Mouse (Mus musculus) lung, postnatal 0 days (tissue): Measurements from ENCODE around the gene Ackr4. TPM values are rescaled to one million over a fixed set of nuclear protein-coding genes. Genes with fewer than 3 reads are reported as not detected.

Experiments
- ATAC-seq: fragments of 200-750 bp; cut with Nextera tagmentation; 2 replicates; pipeline ENCODE4 v1.8.0; 2017; ENCODE audit warnings: moderate library complexity
- DNase-seq: peaks from one replicate; pipeline ENCODE4 v3.0.0-alpha.2; 2016; ENCODE audit warnings: low spot score
- H3K27ac ChIP-seq: fragments of 300-500 bp; sonication (generic); 2 replicates; pipeline ENCODE4 v1.5.1; 2014; ENCODE audit warnings: antibody characterized with exemption, mild to moderate bottlenecking, low read length, mixed read lengths
- H3K27me3 ChIP-seq: fragments of 300-500 bp; sonication (generic); replicated peaks from 2 replicates; pipeline ENCODE4 v1.6.1; 2014; ENCODE audit warnings: low read length, mixed read lengths; ENCODE audit not compliant: insufficient read depth
- H3K36me3 ChIP-seq: fragments of 300-500 bp; sonication (generic); 2 replicates; pipeline ENCODE4 v1.6.1; 2014; ENCODE audit warnings: low read length, mixed read lengths; ENCODE audit not compliant: insufficient read depth
- H3K4me1 ChIP-seq: fragments of 300-500 bp; sonication (generic); 2 replicates; pipeline ENCODE4 v1.6.1; 2014; ENCODE audit warnings: antibody characterized with exemption, low read depth, low read length, mixed read lengths; ENCODE audit not compliant: insufficient read depth
- H3K4me2 ChIP-seq: fragments of 300-500 bp; sonication (generic); replicated peaks from 2 replicates; pipeline ENCODE4 v1.6.1; 2014; ENCODE audit warnings: low read depth, mild to moderate bottlenecking, low read length, moderate library complexity, mixed read lengths
- H3K4me3 ChIP-seq: fragments of 300-500 bp; sonication (generic); 2 replicates; pipeline ENCODE4 v1.5.1; 2014; ENCODE audit warnings: low read depth, low read length
- H3K9ac ChIP-seq: fragments of 300-500 bp; sonication (generic); replicated peaks from 2 replicates; pipeline ENCODE4 v1.6.1; 2014; ENCODE audit warnings: low read depth, mild to moderate bottlenecking
- H3K9me3 ChIP-seq: fragments of 300-500 bp; sonication (generic); 2 replicates; pipeline ENCODE4 v1.6.1; 2016; ENCODE audit warnings: low read length, mixed read lengths
- CTCF ChIP-seq: IDR thresholded peaks from 2 replicates; pipeline ENCODE4 v1.5.1; 2016; ENCODE audit warnings: antibody characterized with exemption, mild to moderate bottlenecking
- EP300 ChIP-seq: IDR thresholded peaks from 2 replicates; pipeline ENCODE4 v1.6.1; 2016; ENCODE audit warnings: antibody characterized with exemption, mild to moderate bottlenecking, control low read depth
- WGBS: fragments of 180-500 bp; shearing (Covaris S2); extraction: QIAGEN DNeasy Blood & Tissue Kit; methylation state at CpG from one replicate; pipeline ENCODE4 v1.1.7; 2014; 5-methylcytosine and 5-hydroxymethylcytosine counted together
- polyA plus RNA-seq: library from polyadenylated mRNA; unstranded; fragments of >200 nt; fragmentation: Nextera tagmentation; extraction: Ambion mirVana; gene quantifications from 2 replicates; pipeline ENCODE4 v1.2.1, GENCODE M21; 2015

The Ackr4 gene
- polyA plus RNA-seq, 1 experiment from 2014 or later, result 1.9 TPM

GRCm38 (mm10) chr9:104123101-104123500, 3.6 kb downstream of the Ackr4 start:
- no peaks in the 10 kb centered on the region for H3K36me3 ChIP-seq
- no peak overlapping the region for H3K27ac ChIP-seq
- H3K9ac ChIP-seq, result no peak overlapping the region
- WGBS, result 60% methylated on average over 5 of the region's 5 CpGs
- TF ChIP-seq CTCF (0 out of 2 replicates have a peak, but pooled peaks have one; percentile 18), EP300 (no peak)
- no peak overlapping the region for H3K4me2 ChIP-seq
- H3K4me1 ChIP-seq, result no peaks in the 10 kb centered on the region
- ATAC-seq, result no peak
- DNase-seq, result no peak
- H3K27me3 ChIP-seq, result no peaks in the 10 kb centered on the region
- no peak overlapping the region for H3K4me3 ChIP-seq
- no peaks in the 10 kb centered on the region for H3K9me3 ChIP-seq

DNA sequence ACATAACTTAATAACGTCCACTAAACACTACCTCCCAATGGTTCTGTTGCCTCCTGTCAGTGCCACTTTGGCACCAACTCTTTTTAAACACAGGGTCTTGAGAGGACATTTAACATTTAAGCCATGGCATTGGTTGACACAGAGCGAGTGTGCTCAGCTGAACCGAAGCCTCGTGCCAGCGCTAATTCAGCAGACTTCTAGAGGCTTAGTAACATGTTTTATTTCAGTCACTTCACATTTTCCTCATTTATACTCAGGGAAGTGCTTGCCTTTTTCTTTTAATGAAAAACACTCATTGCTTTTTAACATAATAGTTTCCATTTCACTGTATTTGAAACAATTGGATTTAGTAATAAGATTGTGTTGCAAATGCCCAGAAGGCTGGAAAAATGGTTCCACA, 17.6 kb downstream of the Ackr4 start:
- no peaks in the 10 kb centered on the region for H3K4me1 ChIP-seq
- TF ChIP-seq EP300, result no peak
- no peak for TF ChIP-seq CTCF
- H3K9me3 ChIP-seq, result 0 out of 2 replicates have a peak, but pooled peaks cover 2% of the 10 kb centered on the region
- no peak overlapping the region for H3K9ac ChIP-seq
- H3K4me2 ChIP-seq, result no peak overlapping the region
- no peak for ATAC-seq
- 89% methylated on average over 5 of the region's 5 CpGs for WGBS
- DNase-seq, result no peak
- H3K27ac ChIP-seq, result no peak overlapping the region
- H3K4me3 ChIP-seq, result no peak overlapping the region
- no peaks in the 10 kb centered on the region for H3K36me3 ChIP-seq
- H3K27me3 ChIP-seq, result no peaks in the 10 kb centered on the region

GRCm38 (mm10) chr9:104108571-104109143, 18.1 kb downstream of the Ackr4 start:
- Histone ChIP-seq H3K36me3 (no peaks in the 10 kb centered on the region), H3K4me2 (no peak overlapping the region), H3K9ac (no peak overlapping the region), H3K27me3 (no peaks in the 10 kb centered on the region), H3K4me3 (no peak overlapping the region), H3K9me3 (0 out of 2 replicates have a peak, but pooled peaks cover 2% of the 10 kb centered on the region), H3K27ac (no peak overlapping the region), H3K4me1 (no peaks in the 10 kb centered on the region)
- WGBS, result 70% methylated on average over 2 of the region's 2 CpGs
- DNase-seq (no peak), ATAC-seq (no peak)
- TF ChIP-seq EP300 (no peak), CTCF (no peak)

GRCm38 (mm10) chr9:104107482-104107881, 19.3 kb downstream of the Ackr4 start:
- DNase-seq, result no peak
- H3K36me3 ChIP-seq, result no peaks in the 10 kb centered on the region
- no peak overlapping the region for H3K4me3 ChIP-seq
- WGBS, result 39% methylated on average over 6 of the region's 6 CpGs
- no peak overlapping the region for H3K9ac ChIP-seq
- H3K9me3 ChIP-seq, result 0 out of 2 replicates have a peak, but pooled peaks cover 2% of the 10 kb centered on the region
- no peak overlapping the region for H3K4me2 ChIP-seq
- no peaks in the 10 kb centered on the region for H3K27me3 ChIP-seq
- TF ChIP-seq CTCF (no peak), EP300 (no peak)
- no peaks in the 10 kb centered on the region for H3K4me1 ChIP-seq
- ATAC-seq, result no peak
- H3K27ac ChIP-seq, result no peak overlapping the region

DNA sequence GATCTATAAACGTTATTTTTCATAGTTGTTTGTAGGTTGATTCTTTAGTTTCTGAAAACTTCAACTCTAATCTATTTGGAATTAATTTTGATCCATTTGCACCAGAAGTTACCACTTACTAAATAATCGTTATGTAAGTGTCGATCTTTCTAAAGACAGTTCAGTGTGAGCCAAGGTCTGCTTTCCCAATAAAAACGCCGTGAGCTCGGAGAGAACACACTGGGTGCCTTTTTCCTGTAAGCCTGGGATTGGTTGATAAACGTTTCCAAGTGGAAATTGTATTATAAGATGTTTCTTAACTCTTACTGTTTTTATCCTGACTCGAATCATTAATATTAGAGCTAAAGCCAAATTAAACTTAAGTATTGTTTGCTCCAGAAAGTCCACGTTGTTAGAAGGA, 19.8 kb downstream of the Ackr4 start:
- 0 out of 2 replicates have a peak, but pooled peaks cover 2% of the 10 kb centered on the region for H3K9me3 ChIP-seq
- 60% methylated on average over 9 of the region's 9 CpGs for WGBS
- H3K27ac ChIP-seq, result no peak overlapping the region
- TF ChIP-seq EP300 (no peak), CTCF (no peak)
- no peak overlapping the region for H3K4me3 ChIP-seq
- no peak overlapping the region for H3K9ac ChIP-seq
- H3K4me2 ChIP-seq, result no peak overlapping the region
- no peaks in the 10 kb centered on the region for H3K4me1 ChIP-seq
- no peak for ATAC-seq
- no peak for DNase-seq
- H3K36me3 ChIP-seq, result no peaks in the 10 kb centered on the region
- H3K27me3 ChIP-seq, result no peaks in the 10 kb centered on the region

DNA sequence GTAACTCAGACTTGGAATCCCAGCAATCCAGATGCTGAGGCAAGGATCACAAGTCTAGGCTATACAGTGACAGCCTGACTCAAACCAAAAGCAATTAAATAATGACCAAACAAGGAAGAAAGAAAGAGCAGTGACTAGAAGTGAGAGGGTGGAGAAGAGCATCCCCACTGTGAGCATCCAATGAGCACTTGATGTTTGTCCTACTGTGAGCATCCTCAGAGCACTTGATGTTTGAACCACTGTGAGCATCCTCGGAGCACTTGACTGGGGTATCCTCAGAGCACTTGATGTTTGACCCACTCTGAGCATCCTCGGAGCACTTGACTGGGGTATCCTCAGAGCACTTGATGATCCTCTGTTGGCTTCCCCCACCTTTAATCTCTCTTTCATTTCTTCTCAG, 21.7 kb downstream of the Ackr4 start:
- no peak for DNase-seq
- 72% methylated on average over 2 of the region's 2 CpGs for WGBS
- H3K27ac ChIP-seq, result no peak overlapping the region
- no peaks in the 10 kb centered on the region for H3K27me3 ChIP-seq
- H3K4me3 ChIP-seq, result no peak overlapping the region
- H3K4me1 ChIP-seq, result no peaks in the 10 kb centered on the region
- H3K36me3 ChIP-seq, result no peaks in the 10 kb centered on the region
- TF ChIP-seq EP300, result no peak
- no peak for TF ChIP-seq CTCF
- no peak overlapping the region for H3K4me2 ChIP-seq
- no peak for ATAC-seq
- no peaks in the 10 kb centered on the region for H3K9me3 ChIP-seq
- no peak overlapping the region for H3K9ac ChIP-seq

DNA sequence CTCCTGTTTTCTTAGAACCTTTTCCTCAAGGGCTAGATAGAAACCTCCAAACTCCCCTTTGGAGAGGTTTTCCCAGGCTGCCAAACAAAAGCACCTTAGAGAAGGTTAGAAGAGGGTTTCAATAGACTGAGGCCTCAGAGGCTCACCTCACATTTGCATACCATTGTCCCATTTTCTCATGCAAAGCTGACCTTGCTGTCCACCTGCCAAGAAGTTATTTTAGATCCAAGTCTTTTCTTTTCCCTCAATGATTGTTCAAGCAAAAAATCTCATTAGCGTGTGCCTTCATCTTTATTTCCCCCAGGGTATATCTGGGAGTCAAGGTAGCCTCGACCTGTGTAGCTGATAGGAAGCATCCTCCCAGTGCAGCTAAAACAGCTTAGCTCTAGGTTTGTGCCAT, 23.8 kb downstream of the Ackr4 start:
- no peak overlapping the region for H3K4me3 ChIP-seq
- TF ChIP-seq CTCF, result no peak
- H3K27ac ChIP-seq, result no peak overlapping the region
- H3K9ac ChIP-seq, result no peak overlapping the region
- H3K4me2 ChIP-seq, result no peak overlapping the region
- H3K4me1 ChIP-seq, result no peaks in the 10 kb centered on the region
- no peaks in the 10 kb centered on the region for H3K9me3 ChIP-seq
- no peak for ATAC-seq
- WGBS, result 51% methylated on average over 2 of the region's 2 CpGs
- DNase-seq, result no peak
- H3K27me3 ChIP-seq, result no peaks in the 10 kb centered on the region
- H3K36me3 ChIP-seq, result no peaks in the 10 kb centered on the region
